Mouse (Mus musculus): ENCODE results near the gene Auts2.

GRCm38 (mm10) chr5:131584260-131585135 is 958.6 kb downstream of the Auts2 start:
- TF ChIP-seq GATA1 (IDR thresholded peaks at IDR 0.05; ENCODE audit: low read length) (no peak), TAL1 (IDR thresholded peaks at IDR 0.05; ENCODE audit: low read length) (no peak)
